Mouse (Mus musculus) ES-E14 (cell line): Measurements from ENCODE around the gene Sdk2. TPM values are rescaled to one million over a fixed set of nuclear protein-coding genes. Genes with fewer than 3 reads are reported as not detected.

ENCODE experiments used
- DNase-seq: peaks from one replicate; pipeline ENCODE4 v3.0.0-alpha.2; 2013; ENCODE audit warnings: low read depth, low spot score
- H3K27ac ChIP-seq: 2 replicates; pipeline ENCODE4 v1.5.1; 2012; ENCODE audit warnings: low read depth, mild to moderate bottlenecking, low read length, moderate library complexity, mixed read lengths; ENCODE audit not compliant: poor library complexity, insufficient read depth, severe bottlenecking
- H3K36me3 ChIP-seq: 2 replicates; pipeline ENCODE4 v1.6.1; 2012; ENCODE audit warnings: mild to moderate bottlenecking, low read length, moderate library complexity, mixed read lengths; ENCODE audit not compliant: control insufficient read depth, poor library complexity, insufficient read depth, severe bottlenecking
- H3K4me1 ChIP-seq, 2 experiments: fragments of 150-350 bp in 1 of 2; sonication (generic) in 1 of 2; 2 replicates each; pipeline ENCODE4 v1.6.1; 2012; ENCODE audit warnings: low read length in 2 of 2, mild to moderate bottlenecking in 1 of 2, mixed read lengths in 1 of 2; ENCODE audit not compliant: control insufficient read depth in 2 of 2, insufficient read depth in 2 of 2, poor library complexity in 1 of 2
- H3K4me3 ChIP-seq, 2 experiments: fragments of 150-350 bp in 1 of 2; sonication (generic) in 1 of 2; 2 replicates each; pipeline ENCODE4 v1.5.1; 2012; ENCODE audit warnings: low read length in 2 of 2, low read depth in 1 of 2, mild to moderate bottlenecking in 1 of 2, mixed read lengths in 1 of 2; ENCODE audit not compliant: insufficient read depth in 1 of 2, poor library complexity in 1 of 2, severe bottlenecking in 1 of 2
- H3K9ac ChIP-seq: 2 replicates; pipeline ENCODE4 v1.6.1; 2012; ENCODE audit warnings: low read depth, mild to moderate bottlenecking, low read length, mixed read lengths; ENCODE audit not compliant: poor library complexity, insufficient read depth, severe bottlenecking
- H3K9me3 ChIP-seq: fragments of 150-350 bp; sonication (generic); 2 replicates; pipeline ENCODE4 v1.6.1; 2012; ENCODE audit warnings: low read depth, mild to moderate bottlenecking, low read length; ENCODE audit not compliant: control insufficient read depth, insufficient read depth
- CHD2 ChIP-seq: IDR thresholded peaks from 2 replicates; pipeline ENCODE4 v1.6.1; 2014; ENCODE audit warnings: mild to moderate bottlenecking, low read depth, low read length, inconsistent platforms
- HCFC1 ChIP-seq: IDR thresholded peaks from 2 replicates; pipeline ENCODE4 v1.6.1; 2012; ENCODE audit warnings: low read length, inconsistent platforms, borderline replicate concordance; ENCODE audit not compliant: insufficient read depth
- MAFK ChIP-seq: IDR thresholded peaks from 2 replicates; pipeline ENCODE4 v1.6.1; 2014; ENCODE audit warnings: mild to moderate bottlenecking, low read depth, low read length, inconsistent platforms; ENCODE audit not compliant: insufficient read depth
- ZC3H11A ChIP-seq: IDR thresholded peaks from 2 replicates; pipeline ENCODE4 v1.6.1; 2012; ENCODE audit warnings: low read depth, mild to moderate bottlenecking, inconsistent platforms, low read length, borderline replicate concordance
- ZNF384 ChIP-seq: IDR thresholded peaks from 2 replicates; pipeline ENCODE4 v1.6.1; 2012; ENCODE audit warnings: low read depth, low read length, inconsistent platforms
- in situ Hi-C, 2 experiments: fragments of 600-800 bp; cut with MboI; formaldehyde crosslinking; loops; one replicate each; pipeline ENCODE4 v1.15.1; 2025; ENCODE audit warnings: low sequenced_read_pairs in 2 of 2, inconsistent platforms in 1 of 2; ENCODE audit not compliant: unreplicated experiment in 2 of 2
- total RNA-seq: library from RNA; depleted of rRNA; stranded (reverse); fragments of 300-350 nt; gene quantifications from 2 replicates; pipeline ENCODE4 v1.2.3, GENCODE M21; 2012

The Sdk2 gene
- total RNA-seq, 1 experiment: 2.0 TPM

GRCm38 (mm10) chr11:113828081-113828554, 238.7 kb downstream of the Sdk2 start:
- in situ Hi-C loops: no loop called here
- H3K9me3 ChIP-seq: no peaks in the 10 kb centered on the region
- H3K4me3 ChIP-seq: no peak overlapping the region; a peak in 2 of 4 replicates
- DNase-seq: no peak
- H3K36me3 ChIP-seq: no peaks in the 10 kb centered on the region
- no peak overlapping the region for H3K9ac ChIP-seq
- TF ChIP-seq CHD2 (no peak), ZNF384 (no peak), HCFC1 (no peak), ZC3H11A (no peak), MAFK (no peak)
- no peak overlapping the region for H3K27ac ChIP-seq
- peaks cover 0 to 2% of the 10 kb centered on the region in 2 experiments; a peak in 1 of 4 replicates for H3K4me1 ChIP-seq

GRCm38 (mm10) chr11:113820005-113820404, 246.8 kb downstream of the Sdk2 start:
- DNase-seq: no peak
- H3K9me3 ChIP-seq: no peaks in the 10 kb centered on the region
- in situ Hi-C loops: no loop called here
- H3K36me3 ChIP-seq: no peaks in the 10 kb centered on the region
- no peak overlapping the region for H3K9ac ChIP-seq
- H3K4me3 ChIP-seq: no peak overlapping the region
- no peak for TF ChIP-seq HCFC1
- TF ChIP-seq ZNF384: no peak
- TF ChIP-seq ZC3H11A: no peak
- TF ChIP-seq CHD2: no peak
- no peak for TF ChIP-seq MAFK
- no peaks in the 10 kb centered on the region for H3K4me1 ChIP-seq
- H3K27ac ChIP-seq: no peak overlapping the region

- TF ChIP-seq HCFC1: no peak
- H3K27ac ChIP-seq: no peak overlapping the region
- in situ Hi-C loops: loop anchor here in 1 of 2 experiments (10.0 kb wide), 1 partner anchor 114 kb away; no protein-coding TSS in a partner anchor
- DNase-seq: no peak
- H3K4me3 ChIP-seq: no peak overlapping the region
- no peaks in the 10 kb centered on the region for H3K9me3 ChIP-seq
- H3K4me1 ChIP-seq: no peaks in the 10 kb centered on the region
- no peaks in the 10 kb centered on the region for H3K36me3 ChIP-seq
- H3K9ac ChIP-seq: no peak overlapping the region
Measured at GRCm38 (mm10) chr11:113819001-113819400, 247.8 kb downstream of the Sdk2 start.

- Histone ChIP-seq H3K9me3 (no peaks in the 10 kb centered on the region), H3K4me3 (no peak overlapping the region), H3K36me3 (no peaks in the 10 kb centered on the region), H3K27ac (no peak overlapping the region), H3K4me1 (no peaks in the 10 kb centered on the region), H3K9ac (no peak overlapping the region)
- in situ Hi-C loops: loop anchor here in 1 of 2 experiments (10.0 kb wide), 1 partner anchor 112 kb away; no protein-coding TSS in a partner anchor
- DNase-seq: no peak
- TF ChIP-seq MAFK (no peak), ZNF384 (no peak), CHD2 (no peak), HCFC1 (no peak), ZC3H11A (no peak)
Measured at GRCm38 (mm10) chr11:113816971-113817548, 249.8 kb downstream of the Sdk2 start.

GRCm38 (mm10) chr11:113816439-113816838, 250.4 kb downstream of the Sdk2 start:
- Histone ChIP-seq H3K9me3 (no peaks in the 10 kb centered on the region), H3K9ac (no peak overlapping the region), H3K4me3 (no peak overlapping the region), H3K4me1 (peaks cover 0 to 3% of the 10 kb centered on the region in 2 experiments; a peak in 1 of 4 replicates), H3K27ac (no peak overlapping the region), H3K36me3 (no peaks in the 10 kb centered on the region)
- no peak for DNase-seq
- in situ Hi-C loops: loop anchor here in 1 of 2 experiments (10.0 kb wide), 1 partner anchor 112 kb away; no protein-coding TSS in a partner anchor
- no peak for TF ChIP-seq CHD2
- TF ChIP-seq ZC3H11A: no peak
- TF ChIP-seq ZNF384: no peak
- no peak for TF ChIP-seq HCFC1
- no peak for TF ChIP-seq MAFK
